Mouse (Mus musculus) megakaryocyte, embryonic 14.5 days (primary cell): ENCODE data around the gene Gja3.

Source experiments
- FLI1 ChIP-seq: IDR thresholded peaks from 2 replicates; pipeline ENCODE4 v1.6.1; 2012; ENCODE audit warnings: low read length, inconsistent platforms, mixed read lengths
- GATA1 ChIP-seq: IDR thresholded peaks from 3 replicates; pipeline ENCODE4 v1.6.1; 2012; ENCODE audit warnings: mixed read lengths, low read length, inconsistent platforms, borderline replicate concordance

- TF ChIP-seq GATA1 (no peak), FLI1 (no peak)
Observed at GRCm38 (mm10) chr14:57041439-57041838, 16.5 kb downstream of the Gja3 start.
